Mouse (Mus musculus) liver, embryonic 14.5 days (tissue): Measurements from ENCODE around the gene Dync2h1. TPM values are rescaled to one million over a fixed set of nuclear protein-coding genes. Genes with fewer than 3 reads are reported as not detected.

Experiments
- ATAC-seq: fragments of 200-750 bp; cut with Nextera tagmentation; 2 replicates; pipeline ENCODE4 v1.8.0; 2017; ENCODE audit warnings: moderate number of reproducible peaks, mild to moderate bottlenecking, moderate library complexity; ENCODE audit not compliant: insufficient read depth
- DNase-seq, 3 experiments: peaks; one replicate each; pipeline ENCODE4 v3.0.0-alpha.2; 2012 to 2013; ENCODE audit warnings: low read depth in 3 of 3, low spot score in 3 of 3
- H3K27ac ChIP-seq: fragments of 300-500 bp; sonication (generic); 2 replicates; pipeline ENCODE4 v1.5.1; 2014; ENCODE audit warnings: moderate library complexity, mild to moderate bottlenecking, control low read depth, inconsistent platforms
- H3K27me3 ChIP-seq: fragments of 300-500 bp; sonication (generic); 2 replicates; pipeline ENCODE4 v1.6.1; 2014; ENCODE audit warnings: mild to moderate bottlenecking, low read length, moderate library complexity; ENCODE audit not compliant: control insufficient read depth, insufficient read depth
- H3K36me3 ChIP-seq: fragments of 300-500 bp; sonication (generic); replicated peaks from 2 replicates; pipeline ENCODE4 v1.6.1; 2014; ENCODE audit warnings: low read depth; ENCODE audit not compliant: control insufficient read depth, insufficient read depth
- H3K4me1 ChIP-seq, 2 experiments: fragments of 200-500 bp in 1 of 2; fragments of 300-500 bp in 1 of 2; sonication (generic) in 1 of 2; replicated peaks; 2 replicates each; pipeline ENCODE4 v1.6.1; 2012 to 2014; ENCODE audit warnings: antibody characterized with exemption in 1 of 2, inconsistent platforms in 1 of 2, low read length in 1 of 2; ENCODE audit not compliant: control insufficient read depth in 2 of 2, insufficient read depth in 2 of 2
- H3K4me2 ChIP-seq: fragments of 300-500 bp; sonication (generic); 2 replicates; pipeline ENCODE4 v1.6.1; 2014; ENCODE audit warnings: low read depth, mild to moderate bottlenecking, control low read depth, moderate library complexity
- H3K4me3 ChIP-seq, 2 experiments: fragments of 200-500 bp in 1 of 2; fragments of 300-500 bp in 1 of 2; sonication (generic) in 1 of 2; 2 replicates each; pipeline ENCODE4 v1.5.1; 2012 to 2014; ENCODE audit warnings: low read depth in 2 of 2, low read length in 2 of 2, mild to moderate bottlenecking in 2 of 2, control low read depth in 1 of 2, inconsistent platforms in 1 of 2, moderate library complexity in 1 of 2; ENCODE audit not compliant: insufficient read depth in 1 of 2
- H3K9ac ChIP-seq: fragments of 300-500 bp; sonication (generic); replicated peaks from 2 replicates; pipeline ENCODE4 v1.6.1; 2014; ENCODE audit warnings: mild to moderate bottlenecking, control low read depth, moderate library complexity
- H3K9me3 ChIP-seq: fragments of 300-500 bp; sonication (generic); 2 replicates; pipeline ENCODE4 v1.6.1; 2016; ENCODE audit warnings: low read length, mixed read lengths; ENCODE audit not compliant: control insufficient read depth
- CTCF ChIP-seq: IDR thresholded peaks from 2 replicates; pipeline ENCODE4 v1.5.1; 2016; ENCODE audit warnings: antibody characterized with exemption, low read depth, control low read depth
- EP300 ChIP-seq: IDR thresholded peaks from 2 replicates; pipeline ENCODE4 v1.6.1; 2016; ENCODE audit warnings: antibody characterized with exemption, low read depth
- WGBS: fragments of 180-500 bp; shearing (Covaris S2); extraction: QIAGEN DNeasy Blood & Tissue Kit; methylation state at CpG from one replicate; pipeline ENCODE4 v1.1.7; 2014; ENCODE audit not compliant: insufficient replicate concordance; 5-methylcytosine and 5-hydroxymethylcytosine counted together
- polyA plus RNA-seq, 2 experiments: library from polyadenylated mRNA; depleted of rRNA in 1 of 2; stranded (reverse) in 1 of 2; unstranded in 1 of 2; fragments of >200 nt; fragmentation: Nextera tagmentation in 1 of 2; extraction: Ambion mirVana in 1 of 2; gene quantifications; 2 replicates each; pipeline versions ENCODE4 v1.2.1 to v1.2.3; 2012 to 2014

Gene Dync2h1
- polyA plus RNA-seq, 2 experiments, result 0.46 to 1.8 TPM

GRCm38 (mm10) chr9:7041231-7041630, 143.0 kb downstream of the Dync2h1 start:
- no peak overlapping the region for H3K4me3 ChIP-seq
- no peak for TF ChIP-seq CTCF
- no peak for TF ChIP-seq EP300
- no peak overlapping the region for H3K9ac ChIP-seq
- 66% methylated on average over 5 of the region's 5 CpGs for WGBS
- ATAC-seq (no peak), DNase-seq (no peak)
- no peaks in the 10 kb centered on the region for H3K4me1 ChIP-seq
- no peaks in the 10 kb centered on the region for H3K27me3 ChIP-seq
- no peak overlapping the region for H3K27ac ChIP-seq
- no peaks in the 10 kb centered on the region for H3K36me3 ChIP-seq
- no peaks in the 10 kb centered on the region for H3K9me3 ChIP-seq
- no peak overlapping the region for H3K4me2 ChIP-seq

GRCm38 (mm10) chr9:7032553-7032952, 151.7 kb downstream of the Dync2h1 start:
- 64% methylated on average over 2 of the region's 2 CpGs for WGBS
- no peaks in the 10 kb centered on the region for H3K9me3 ChIP-seq
- DNase-seq (no peak), ATAC-seq (no peak)
- H3K4me2 ChIP-seq, result no peak overlapping the region
- H3K27ac ChIP-seq, result no peak overlapping the region
- H3K27me3 ChIP-seq, result no peaks in the 10 kb centered on the region
- no peaks in the 10 kb centered on the region for H3K36me3 ChIP-seq
- no peak overlapping the region for H3K4me3 ChIP-seq
- TF ChIP-seq CTCF (no peak), EP300 (no peak)
- no peak overlapping the region for H3K9ac ChIP-seq
- H3K4me1 ChIP-seq, result no peaks in the 10 kb centered on the region

- ATAC-seq, result no peak
- Histone ChIP-seq H3K4me1 (no peaks in the 10 kb centered on the region), H3K9ac (no peak overlapping the region), H3K4me3 (no peak overlapping the region), H3K27me3 (no peaks in the 10 kb centered on the region), H3K9me3 (no peaks in the 10 kb centered on the region), H3K27ac (no peak overlapping the region), H3K4me2 (no peak overlapping the region), H3K36me3 (no peaks in the 10 kb centered on the region)
- TF ChIP-seq EP300, result no peak
- TF ChIP-seq CTCF, result no peak
- no peak for DNase-seq
These were observed 168.6 kb downstream of the Dync2h1 start for GRCm38 (mm10) chr9:7015600-7015999.

DNA sequence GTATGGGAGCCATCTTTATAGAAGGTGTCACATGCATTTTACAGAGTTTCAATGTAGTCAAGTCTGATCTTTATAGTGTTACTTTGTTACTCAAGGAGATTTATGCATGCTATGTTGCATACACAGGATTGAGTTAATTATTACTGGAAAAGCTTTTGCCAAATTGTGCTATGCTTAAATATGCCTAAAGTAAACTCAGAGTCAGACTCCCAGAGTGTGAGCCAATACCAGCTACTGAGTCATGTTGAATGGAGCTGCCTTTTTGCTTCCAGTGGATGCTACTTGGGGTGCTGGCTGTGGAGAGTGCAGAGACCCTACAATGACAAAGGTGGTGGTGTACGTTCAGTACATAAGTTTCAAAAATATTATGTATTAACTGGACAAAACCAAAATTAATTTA, 169.5 kb downstream of the Dync2h1 start:
- Histone ChIP-seq H3K27me3 (no peaks in the 10 kb centered on the region), H3K4me3 (no peak overlapping the region), H3K36me3 (no peaks in the 10 kb centered on the region), H3K27ac (no peak overlapping the region), H3K4me1 (0 out of 4 replicates have a peak, but pooled peaks cover 0 to 3% of the 10 kb centered on the region in 2 experiments), H3K4me2 (no peak overlapping the region), H3K9me3 (no peaks in the 10 kb centered on the region), H3K9ac (no peak overlapping the region)
- ATAC-seq, result no peak
- TF ChIP-seq CTCF, result no peak
- no peak for TF ChIP-seq EP300
- WGBS, result 58% methylated on average over 1 of the region's 1 CpGs
- no peak for DNase-seq

- no peak for TF ChIP-seq CTCF
- TF ChIP-seq EP300, result no peak
- Histone ChIP-seq H3K4me3 (no peak overlapping the region), H3K36me3 (no peaks in the 10 kb centered on the region), H3K9me3 (no peaks in the 10 kb centered on the region), H3K4me1 (0 out of 4 replicates have a peak, but pooled peaks cover 0 to 3% of the 10 kb centered on the region in 2 experiments), H3K9ac (no peak overlapping the region), H3K4me2 (no peak overlapping the region), H3K27ac (no peak overlapping the region), H3K27me3 (no peaks in the 10 kb centered on the region)
- DNase-seq (no peak), ATAC-seq (no peak)
- WGBS, result 61% methylated on average over 3 of the region's 3 CpGs
These were observed 174.5 kb downstream of the Dync2h1 start for GRCm38 (mm10) chr9:7009785-7010184.
